Mouse (Mus musculus): Measurements from ENCODE around the gene Abcc12.

GRCm38 (mm10) chr8:86594159-86594796 is 13.8 kb upstream of the Abcc12 start:
- no peak for TF ChIP-seq POLR2A (IDR thresholded peaks at IDR 0.05; ENCODE audit: insufficient read depth, low read depth, low read length)
- no peak for TF ChIP-seq CTCF (IDR thresholded peaks at IDR 0.05)
- no peak for TF ChIP-seq EP300 (IDR thresholded peaks at IDR 0.05; ENCODE audit: insufficient read depth, low read depth, low read length)

All from heart, adult 2 months (tissue).